Comparison of ENCODE assay signal across 19 mouse cellular contexts in the genomic region with DNA sequence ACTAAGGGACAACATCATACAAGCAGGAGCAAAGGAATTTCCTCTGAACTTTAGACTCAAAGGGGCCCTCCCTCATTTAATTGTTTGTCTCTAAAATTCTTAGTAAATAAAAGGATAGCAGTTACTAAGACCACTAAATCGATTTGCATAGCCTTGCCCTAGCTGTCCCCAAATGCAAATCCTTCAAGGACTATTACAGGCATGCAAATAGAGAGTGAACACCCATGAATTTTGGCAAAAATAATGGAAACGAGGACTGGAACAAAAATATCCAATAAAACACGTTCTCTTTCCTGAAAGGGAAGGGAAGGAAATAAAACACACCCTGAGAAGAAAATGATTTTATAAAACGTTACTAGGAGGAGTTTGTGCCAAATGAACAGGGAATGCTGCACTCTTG.
DNase-seq lines count a peak whose midpoint lies in the region; ATAC-seq and TF ChIP-seq lines count a peak whose summit lies in the region.
"Had no signal": no experiment of that assay in that cellular context is flagged by ENCODE, and none has a peak within 500 bp of the region (broad histone marks: within the 10 kb centered on the region; RNA-seq: fewer than 3 reads in every experiment).

No protein-coding gene starts in this region.

- H3K9ac ChIP-seq in heart, embryonic 12.5 days, result no peak overlapping the region
- no peak overlapping the region for H3K9ac ChIP-seq in heart, embryonic 11.5 days (ENCODE audit: low read depth, low read length)
- no peak overlapping the region for H3K9ac ChIP-seq in midbrain, postnatal 0 days (replicated peaks; ENCODE audit: low read length, poor library complexity, severe bottlenecking)
- H3K9ac ChIP-seq: embryonic facial prominence, embryonic 15.5 days; forebrain, embryonic 12.5 days; forebrain, postnatal 0 days; hindbrain, embryonic 13.5 days had no signal

- no peak overlapping the region for H3K4me3 ChIP-seq in gastrocnemius, adult 2 months
- no peak overlapping the region for H3K4me3 ChIP-seq in heart, embryonic 12.5 days
- no peak overlapping the region for H3K4me3 ChIP-seq in heart, embryonic 11.5 days (ENCODE audit: low read depth, low read length)
- no peak overlapping the region for H3K4me3 ChIP-seq in midbrain, embryonic 10.5 days
- H3K4me3 ChIP-seq in midbrain, postnatal 0 days (ENCODE audit: low read depth, low read length), result no peak overlapping the region
- H3K4me3 ChIP-seq: embryonic facial prominence, embryonic 15.5 days; forebrain, embryonic 12.5 days; hindbrain, embryonic 13.5 days had no signal

- intact Hi-C loops in gastrocnemius, adult 2 months (cut with DNase I), result no loop called here

- ATAC-seq in heart, embryonic 12.5 days (ENCODE audit: insufficient number of reproducible peaks, low FRiP score), result no peak
- ATAC-seq in heart, embryonic 11.5 days (replicated peaks; ENCODE audit: insufficient number of reproducible peaks, low FRiP score, low TSS enrichment), result no peak
- no peak for ATAC-seq in midbrain, postnatal 0 days (ENCODE audit: low FRiP score)
- ATAC-seq: forebrain, postnatal 0 days; hindbrain, postnatal 0 days had no signal

- no peak for DNase-seq in gastrocnemius, adult 2 months
- DNase-seq in gastrocnemius, adult 8-10 months (ENCODE audit: low spot score in 2 of 2), result no peak
- DNase-seq in midbrain, embryonic 10.5 days (ENCODE audit: low spot score), result no peak
- DNase-seq in midbrain, postnatal 0 days (ENCODE audit: low spot score), result no peak
- no peak for DNase-seq in MN1 (ENCODE audit: low spot score)
- DNase-seq: adrenal gland, adult 8-10 months; adrenal gland, postnatal 36 days; cerebellum, adult 2 months; cerebellum, postnatal 10 days; forebrain, postnatal 0 days; gastrocnemius, postnatal 36 days; heart, adult 11 months; kidney, adult 2 months had no signal

- H3K36me3 ChIP-seq in heart, embryonic 12.5 days, result no peaks in the 10 kb centered on the region
- H3K36me3 ChIP-seq in heart, embryonic 11.5 days (ENCODE audit: control insufficient read depth, insufficient read depth, low read length), result no peaks in the 10 kb centered on the region
- H3K36me3 ChIP-seq in midbrain, embryonic 10.5 days, result no peaks in the 10 kb centered on the region
- no peaks in the 10 kb centered on the region for H3K36me3 ChIP-seq in midbrain, postnatal 0 days (ENCODE audit: insufficient read depth, low read length)
- H3K36me3 ChIP-seq: embryonic facial prominence, embryonic 15.5 days; forebrain, embryonic 12.5 days; hindbrain, embryonic 13.5 days had no signal

- WGBS in heart, embryonic 12.5 days, result 69% methylated on average over 4 of the region's 4 CpGs
- 72% methylated on average over 4 of the region's 4 CpGs for WGBS in heart, embryonic 11.5 days (ENCODE audit: insufficient replicate concordance)
- 80% methylated on average over 4 of the region's 4 CpGs for WGBS in midbrain, embryonic 10.5 days
- 56% methylated on average over 4 of the region's 4 CpGs for WGBS in midbrain, postnatal 0 days

- no peak for TF ChIP-seq CTCF in gastrocnemius, adult 2 months (IDR thresholded peaks at IDR 0.05)
- TF ChIP-seq CTCF in midbrain, postnatal 0 days (IDR thresholded peaks at IDR 0.05), result no peak

- H3K27me3 ChIP-seq in heart, embryonic 12.5 days (replicated peaks), result no peaks in the 10 kb centered on the region
- H3K27me3 ChIP-seq in heart, embryonic 11.5 days (ENCODE audit: control insufficient read depth, insufficient read depth, low read length), result no peaks in the 10 kb centered on the region
- no peaks in the 10 kb centered on the region for H3K27me3 ChIP-seq in midbrain, embryonic 10.5 days (ENCODE audit: low read depth, poor library complexity, severe bottlenecking)
- no peaks in the 10 kb centered on the region for H3K27me3 ChIP-seq in midbrain, postnatal 0 days (ENCODE audit: insufficient read depth, low read length)
- H3K27me3 ChIP-seq: embryonic facial prominence, embryonic 15.5 days; forebrain, embryonic 12.5 days had no signal

- H3K9me3 ChIP-seq in heart, embryonic 12.5 days (replicated peaks), result no peaks in the 10 kb centered on the region
- H3K9me3 ChIP-seq in heart, embryonic 11.5 days (replicated peaks; ENCODE audit: control insufficient read depth, low read length), result no peaks in the 10 kb centered on the region
- no peaks in the 10 kb centered on the region for H3K9me3 ChIP-seq in midbrain, embryonic 10.5 days (replicated peaks)
- H3K9me3 ChIP-seq in midbrain, postnatal 0 days (ENCODE audit: low read length), result no peaks in the 10 kb centered on the region
- H3K9me3 ChIP-seq: embryonic facial prominence, embryonic 15.5 days; forebrain, embryonic 12.5 days; hindbrain, embryonic 13.5 days had no signal

- H3K4me1 ChIP-seq in heart, embryonic 12.5 days (replicated peaks), result peaks cover 34% of the 10 kb centered on the region
- H3K4me1 ChIP-seq in heart, embryonic 11.5 days (ENCODE audit: control insufficient read depth, insufficient read depth, low read length), result peaks cover 21% of the 10 kb centered on the region
- H3K4me1 ChIP-seq in midbrain, embryonic 10.5 days, result peaks cover 51% of the 10 kb centered on the region
- peaks cover 4% of the 10 kb centered on the region; the same call in 1 of the 2 replicates for H3K4me1 ChIP-seq in midbrain, postnatal 0 days (ENCODE audit: insufficient read depth, low read length)

- H3K4me2 ChIP-seq in heart, embryonic 12.5 days, result no peak overlapping the region
- no peak overlapping the region for H3K4me2 ChIP-seq in heart, embryonic 11.5 days
- H3K4me2 ChIP-seq in midbrain, postnatal 0 days (ENCODE audit: low read depth, low read length, poor library complexity, severe bottlenecking), result no peak overlapping the region
- H3K4me2 ChIP-seq: embryonic facial prominence, embryonic 15.5 days; forebrain, embryonic 12.5 days; hindbrain, embryonic 13.5 days had no signal

- peak overlapping the region; percentile 71 for H3K27ac ChIP-seq in gastrocnemius, adult 2 months
- peak overlapping the region; percentile 35; the same call in 1 of the 2 replicates for H3K27ac ChIP-seq in heart, embryonic 12.5 days (ENCODE audit: poor library complexity, severe bottlenecking)
- H3K27ac ChIP-seq in heart, embryonic 11.5 days (ENCODE audit: low read depth, low read length), result no peak overlapping the region
- 0 out of 2 replicates have a peak overlapping the region, but pooled peaks have one; percentile 66 for H3K27ac ChIP-seq in midbrain, embryonic 10.5 days (replicated peaks)
- H3K27ac ChIP-seq in midbrain, postnatal 0 days (ENCODE audit: low read depth, low read length), result no peak overlapping the region
- H3K27ac ChIP-seq: embryonic facial prominence, embryonic 15.5 days; forebrain, embryonic 12.5 days; hindbrain, postnatal 0 days had no signal

Comparison
In these comparisons a context has a peak if more than half of its experiments do, and no peak if none do; other contexts are left out.
1. H3K27ac ChIP-seq: peak in gastrocnemius, adult 2 months (single experiment), heart, embryonic 12.5 days (single experiment) and midbrain, embryonic 10.5 days (single experiment); none in heart, embryonic 11.5 days (single experiment) and midbrain, postnatal 0 days (single experiment).